Mouse (Mus musculus): ENCODE results near the gene Smarcc2.
"Not testable (repeated sequence)": the region's sequence is repeated elsewhere in the genome, so short reads cannot be mapped to it uniquely, and the experiment has no call there.

Smarcc2 gene

DNA sequence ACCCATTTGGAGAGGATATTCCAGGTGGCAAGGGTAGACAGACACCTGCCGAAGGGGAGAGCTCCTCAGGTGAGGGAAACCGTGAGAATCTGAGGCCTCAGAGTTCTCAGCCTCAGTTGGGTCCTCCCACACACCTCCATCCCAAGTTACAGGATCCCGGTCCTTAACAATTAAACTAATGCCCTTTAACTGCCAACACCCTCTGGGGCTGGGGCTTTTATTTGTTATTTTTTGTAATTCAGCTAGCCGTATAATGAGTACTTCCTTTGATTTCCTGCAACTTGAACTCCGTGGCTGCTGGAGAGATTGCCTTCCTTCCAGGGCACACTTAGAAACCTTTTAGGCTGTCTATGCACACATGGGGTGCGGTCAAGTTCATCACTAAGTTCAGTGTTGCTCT lies 14.7 kb upstream of the Smarcc2 start:
- DNase-seq = no peak

DNA sequence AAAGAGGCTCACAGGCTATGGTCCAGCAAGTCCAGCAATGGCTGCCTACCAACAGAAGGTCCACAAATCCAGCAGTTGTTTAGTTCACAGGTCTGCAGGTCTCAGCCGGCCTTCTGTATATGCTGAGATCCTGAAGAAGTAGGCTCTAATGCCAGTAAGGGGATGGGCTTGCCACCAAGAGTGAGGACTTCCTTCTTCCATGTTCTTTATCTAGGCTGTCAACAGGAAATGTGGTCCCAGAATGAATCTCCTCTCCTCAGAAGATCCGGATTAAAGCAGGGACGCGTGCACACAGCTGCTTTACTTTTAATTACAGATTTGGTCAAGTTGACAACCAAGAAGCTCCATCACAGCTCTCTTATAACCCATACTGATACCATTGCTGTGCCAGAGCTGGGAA lies 13.6 kb upstream of the Smarcc2 start:
- peak; percentile 15 for DNase-seq

DNA sequence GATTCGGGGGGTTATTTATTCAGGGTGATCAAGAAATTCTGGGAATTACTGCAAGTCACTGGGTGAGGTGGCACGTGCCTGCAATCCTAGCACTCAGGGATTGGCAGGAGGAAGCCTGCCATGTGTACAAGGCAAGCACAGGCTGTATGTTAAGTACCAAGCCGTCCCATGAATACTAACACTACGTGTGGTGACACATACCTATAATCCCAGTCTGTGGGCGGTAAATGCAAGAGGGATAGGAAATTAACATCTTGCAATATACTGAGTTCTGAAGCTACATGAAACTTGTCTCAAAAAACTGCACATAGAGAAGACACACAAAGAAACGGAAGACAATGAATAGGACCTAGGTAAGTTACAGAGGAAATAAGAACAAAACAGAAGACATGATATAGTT lies 8.0 kb upstream of the Smarcc2 start:
- no peak for DNase-seq

DNA sequence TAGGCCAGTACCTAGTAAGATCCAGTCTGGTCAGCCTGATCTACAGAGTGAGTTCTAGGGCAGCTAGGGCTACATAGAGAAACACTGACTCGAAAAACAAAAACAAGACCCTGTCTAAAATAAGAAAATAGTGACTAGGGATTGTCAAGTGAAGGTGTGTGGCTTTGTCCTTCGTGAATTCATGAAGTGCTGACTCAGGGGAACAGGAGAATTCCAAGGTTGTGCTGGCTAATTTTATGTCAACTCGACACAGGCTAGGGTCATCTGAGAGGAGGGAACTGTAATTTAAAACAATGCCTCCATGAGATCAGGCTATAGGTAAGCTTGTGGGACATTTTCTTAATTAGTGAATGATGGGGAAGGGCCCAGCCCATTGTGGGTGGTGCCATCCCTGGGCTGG lies 4.6 kb upstream of the Smarcc2 start:
- no peak for DNase-seq

DNA sequence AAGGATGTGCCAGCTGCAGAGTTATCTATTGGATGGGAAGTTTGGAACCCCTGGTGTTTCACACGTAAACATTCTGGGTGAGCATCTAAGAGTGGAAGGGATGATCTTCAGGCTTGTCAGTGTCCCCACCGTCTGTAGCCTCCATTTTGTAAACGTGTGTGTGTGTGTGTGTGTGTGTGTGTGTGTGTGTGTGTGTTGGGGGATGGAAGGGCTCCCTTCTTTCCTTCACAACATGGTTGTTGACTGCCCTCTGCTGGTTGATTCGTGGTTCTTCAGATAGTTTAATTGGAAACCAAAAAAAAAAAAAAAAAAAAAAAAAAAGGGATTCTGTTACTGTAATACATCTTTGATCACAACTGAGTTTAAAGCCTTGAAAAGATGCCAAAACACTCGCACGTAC lies 3.8 kb upstream of the Smarcc2 start:
- DNase-seq = peak; percentile 83

DNA sequence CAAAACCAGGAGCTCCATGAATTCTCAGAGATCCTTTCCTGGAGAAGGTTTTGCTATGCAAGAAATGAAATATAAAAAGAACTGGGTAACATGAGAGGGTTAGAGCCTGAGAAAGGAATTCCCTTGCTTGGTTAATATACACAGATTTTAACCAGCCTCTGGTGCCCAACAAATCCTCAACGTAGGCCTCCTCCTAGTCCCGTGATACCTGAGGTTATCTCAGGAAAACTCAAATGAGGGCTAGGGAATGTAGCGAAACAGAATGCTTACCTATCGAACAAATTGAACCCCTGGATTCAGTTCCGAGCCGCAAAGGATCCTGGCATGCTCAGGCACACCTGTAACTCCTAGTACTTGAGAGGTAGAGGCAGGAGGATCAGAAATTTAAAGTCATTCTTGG lies 1.4 kb upstream of the Smarcc2 start:
- peak; percentile 19 for DNase-seq

DNA sequence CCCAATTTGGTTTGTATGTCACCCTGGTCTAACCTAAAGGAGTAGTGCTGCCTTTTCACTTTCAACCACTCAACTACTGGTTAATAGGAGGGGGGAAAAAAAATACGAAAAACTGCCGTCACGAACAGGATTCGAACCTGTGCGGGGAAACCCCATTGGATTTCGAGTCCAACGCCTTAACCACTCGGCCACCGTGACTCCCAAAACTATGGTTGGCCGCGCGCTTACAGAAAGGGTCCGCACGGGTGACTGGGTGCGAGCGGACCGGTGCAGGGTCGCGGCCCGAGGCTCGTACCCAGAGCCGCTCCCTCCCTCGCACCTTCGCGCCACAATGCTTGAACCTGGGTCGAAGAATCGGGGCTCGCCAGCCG lies 715 bp upstream of the Smarcc2 start:
- peak; percentile 94 for DNase-seq

DNA sequence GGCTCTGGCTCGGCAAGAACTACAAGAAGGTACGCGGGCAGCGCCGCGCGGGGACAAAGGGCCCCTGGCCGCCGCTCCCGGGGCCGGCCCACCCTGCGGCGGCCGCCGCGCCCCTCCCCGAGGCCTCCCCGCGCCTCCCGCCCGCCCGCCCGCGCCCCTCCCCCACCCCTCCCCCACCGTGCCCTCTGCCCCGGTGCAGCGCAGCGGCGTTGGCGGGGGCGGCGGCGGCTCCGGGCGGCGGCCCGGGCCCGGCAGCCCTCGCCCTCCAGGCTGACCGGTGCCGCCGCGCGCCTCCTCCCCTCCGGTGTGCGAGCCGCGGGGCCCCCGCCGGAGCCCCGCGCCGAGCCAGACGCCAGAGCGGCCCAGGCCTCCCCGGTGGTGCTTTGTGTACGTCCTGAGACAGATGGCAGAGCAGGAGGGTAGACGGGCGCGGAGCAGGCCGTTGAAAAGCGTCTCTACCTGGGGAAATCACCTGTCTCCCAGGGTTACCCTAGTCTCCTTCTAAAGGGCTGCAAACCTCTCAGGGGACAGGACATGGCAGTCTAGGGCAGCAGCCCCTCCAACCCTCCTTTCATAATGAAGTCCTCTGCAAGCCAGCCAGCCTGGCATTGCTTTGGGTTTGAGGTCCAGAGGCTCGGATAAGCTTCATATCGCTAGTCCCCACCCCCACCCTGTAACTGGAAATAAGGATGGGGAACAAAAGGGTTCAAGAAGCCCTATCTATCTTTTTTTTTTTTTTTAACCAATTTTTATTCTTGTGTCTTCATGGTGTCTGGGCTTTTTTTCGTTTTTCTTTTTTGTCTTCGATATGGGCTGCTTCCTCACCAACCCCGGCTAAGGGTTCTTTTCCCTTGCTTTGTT lies 591 bp downstream of the Smarcc2 start:
- DNase-seq = peak; percentile 62

DNA sequence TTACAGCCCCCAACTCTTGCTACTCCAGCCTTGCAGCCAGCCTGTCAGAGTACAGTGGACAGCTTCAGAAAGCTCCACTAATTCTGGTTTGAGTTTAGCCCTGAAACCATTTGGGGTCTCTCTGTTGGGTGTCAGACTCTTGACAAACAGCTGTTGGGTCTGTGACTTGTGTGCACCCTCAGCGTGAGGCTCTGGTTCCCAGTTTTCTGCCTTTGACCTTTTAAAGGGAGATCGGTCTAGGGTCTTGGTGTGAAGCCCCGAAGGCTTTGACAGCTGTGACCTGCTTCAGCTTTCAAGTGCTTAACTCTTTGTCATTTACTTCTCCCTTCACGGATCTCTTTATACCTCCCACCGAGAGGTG lies 1.2 kb downstream of the Smarcc2 start:
- DNase-seq = no peak

DNA sequence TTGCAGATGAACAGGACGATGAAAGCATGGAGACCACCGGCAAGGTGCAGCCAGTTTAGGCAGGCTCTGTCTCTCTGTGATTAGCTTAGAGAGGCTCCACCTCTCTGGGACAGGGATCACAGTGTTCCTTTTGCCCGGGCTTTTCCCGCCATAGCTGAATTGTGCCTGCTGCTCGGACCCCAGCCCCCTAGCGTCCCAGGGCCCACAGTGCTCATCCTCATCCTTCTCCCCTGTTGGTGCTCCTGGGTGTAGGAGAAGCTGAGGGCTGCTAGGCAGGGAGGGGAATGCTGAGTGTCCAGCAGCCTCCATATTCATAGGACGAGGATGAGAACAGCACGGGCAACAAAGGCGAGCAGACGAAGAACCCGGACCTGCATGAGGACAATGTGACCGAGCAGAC lies 15.3 kb downstream of the Smarcc2 start:
- DNase-seq = no peak

DNA sequence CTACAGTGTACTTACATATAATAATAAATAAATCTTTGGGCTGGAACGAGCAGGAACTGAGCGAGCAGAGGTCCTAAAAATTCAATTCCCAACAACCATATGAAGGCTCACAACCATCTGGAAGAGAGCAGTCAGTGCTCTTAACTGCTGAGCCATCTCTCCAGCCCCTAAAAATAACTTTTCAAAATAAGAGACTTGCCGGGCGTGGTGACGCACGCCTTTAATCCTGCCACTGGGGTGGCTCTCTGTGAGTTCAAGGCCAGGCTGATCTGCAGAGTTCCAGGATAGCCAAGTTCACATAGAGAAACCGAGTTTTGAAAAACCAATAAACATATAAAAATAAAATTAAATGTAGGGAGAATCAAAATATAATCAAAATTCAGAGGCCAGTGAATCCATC lies 27.3 kb downstream of the Smarcc2 start:
- no peak for DNase-seq

DNA sequence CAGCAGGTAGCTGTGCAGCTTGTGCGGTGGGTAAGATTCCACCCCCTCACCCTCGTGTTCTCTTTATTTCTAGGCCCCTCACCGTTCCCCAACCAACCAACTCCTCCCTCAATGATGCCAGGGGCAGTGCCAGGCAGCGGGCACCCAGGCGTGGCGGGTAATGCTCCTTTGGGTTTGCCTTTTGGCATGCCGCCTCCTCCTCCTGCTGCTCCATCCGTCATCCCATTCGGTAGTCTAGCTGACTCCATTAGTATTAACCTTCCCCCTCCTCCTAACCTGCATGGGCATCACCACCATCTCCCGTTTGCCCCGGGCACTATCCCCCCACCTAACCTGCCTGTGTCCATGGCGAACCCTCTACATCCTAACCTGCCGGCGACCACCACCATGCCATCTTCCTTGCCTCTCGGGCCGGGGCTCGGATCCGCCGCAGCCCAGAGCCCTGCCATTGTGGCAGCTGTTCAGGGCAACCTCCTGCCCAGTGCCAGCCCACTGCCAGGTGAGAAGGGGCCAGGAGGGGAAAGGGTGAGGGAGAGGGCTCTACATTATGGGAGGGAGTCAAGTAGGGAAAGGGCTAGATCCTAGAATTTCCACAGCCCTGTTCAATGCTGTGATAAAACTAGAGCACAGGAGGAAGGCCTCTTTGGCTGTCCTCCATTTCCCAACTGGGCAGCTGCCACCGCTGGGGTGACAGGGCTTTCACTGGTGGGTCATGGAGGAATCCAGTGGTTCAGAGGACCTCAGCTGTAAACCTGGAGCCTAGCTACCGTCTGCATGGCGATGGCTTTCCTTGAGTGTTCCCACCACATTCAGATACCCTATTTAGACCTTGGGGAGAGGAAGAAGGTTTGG lies 29.0 kb downstream of the Smarcc2 start:
- DNase-seq = no peak

DNA sequence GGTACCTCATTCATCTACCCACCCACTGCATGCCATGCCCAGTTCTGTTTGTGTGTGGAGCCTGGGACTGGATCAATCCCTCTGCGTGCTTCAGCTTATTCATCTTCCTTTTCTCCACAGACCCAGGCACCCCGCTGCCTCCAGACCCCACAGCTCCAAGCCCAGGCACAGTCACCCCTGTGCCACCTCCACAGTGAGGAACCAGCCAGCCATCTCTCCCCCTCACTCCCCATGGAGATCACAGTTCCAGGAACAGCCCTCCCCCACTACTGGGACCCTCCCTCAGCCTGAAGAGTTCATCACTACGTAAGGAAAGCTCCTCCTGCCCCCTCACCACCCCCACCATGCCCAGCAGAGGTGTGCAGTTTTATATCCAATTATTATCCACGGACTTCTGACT lies 29.7 kb downstream of the Smarcc2 start:
- no peak for DNase-seq

DNA sequence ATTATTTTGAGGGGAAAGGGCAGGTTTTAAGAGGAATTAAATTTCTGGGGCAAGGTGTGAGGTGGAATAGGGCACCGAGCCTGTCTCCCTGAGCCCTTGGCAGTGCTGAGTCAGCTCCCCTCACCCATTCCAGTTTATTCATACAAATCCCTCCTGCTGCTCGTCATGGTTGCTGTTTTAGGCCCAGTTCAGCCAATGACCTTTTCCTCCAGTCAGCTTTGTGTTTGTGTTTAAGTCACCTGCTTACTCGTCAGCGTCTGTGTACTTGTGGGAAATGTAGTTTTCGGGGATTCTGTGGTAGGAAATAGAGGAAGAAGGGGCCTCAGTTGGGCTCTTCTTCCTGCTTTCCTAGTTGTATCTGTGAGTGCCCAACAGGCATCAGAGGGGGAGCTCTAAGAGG lies 30.3 kb downstream of the Smarcc2 start:
- no peak for DNase-seq

DNA sequence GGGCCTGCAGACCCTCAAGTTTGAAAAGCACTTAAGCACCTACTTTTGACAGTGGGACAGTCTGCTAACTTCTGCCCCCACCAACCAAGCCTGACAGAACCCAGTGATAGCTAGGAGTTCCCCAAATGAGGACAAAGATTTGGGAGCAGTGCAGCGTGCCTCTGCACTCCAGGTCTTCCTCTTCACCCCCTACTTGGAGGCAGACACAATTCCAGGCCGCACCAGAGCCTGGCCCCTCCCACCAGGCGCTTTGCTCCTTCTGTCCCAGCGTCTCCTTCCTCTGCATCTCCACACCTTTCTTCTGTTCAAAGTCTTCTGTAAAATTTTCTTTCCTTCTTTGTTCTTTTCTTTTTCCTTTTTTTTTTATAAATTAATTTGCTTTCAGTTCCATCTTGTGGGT lies 30.7 kb downstream of the Smarcc2 start:
- no peak for DNase-seq

DNA sequence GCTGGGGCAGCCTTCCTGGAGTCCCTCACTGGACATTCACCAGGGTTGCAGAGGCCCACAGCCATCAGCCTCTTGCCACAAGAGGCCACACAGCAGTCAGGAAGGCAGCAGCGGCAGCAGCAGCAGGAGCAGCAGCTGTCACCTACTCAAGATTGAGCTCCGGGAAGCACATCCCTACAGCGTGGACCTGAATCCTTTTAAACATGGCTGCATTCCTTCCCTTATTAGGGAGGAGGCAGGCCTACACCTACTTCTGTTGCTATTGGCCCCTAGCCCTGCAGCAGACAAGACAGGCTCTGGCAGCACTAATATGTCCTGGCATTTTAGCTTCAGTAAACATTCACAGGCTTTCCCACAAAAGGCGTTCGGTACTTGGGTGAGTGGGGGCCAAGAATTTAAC lies 31.2 kb downstream of the Smarcc2 start:
- peak; percentile 41 for DNase-seq

DNA sequence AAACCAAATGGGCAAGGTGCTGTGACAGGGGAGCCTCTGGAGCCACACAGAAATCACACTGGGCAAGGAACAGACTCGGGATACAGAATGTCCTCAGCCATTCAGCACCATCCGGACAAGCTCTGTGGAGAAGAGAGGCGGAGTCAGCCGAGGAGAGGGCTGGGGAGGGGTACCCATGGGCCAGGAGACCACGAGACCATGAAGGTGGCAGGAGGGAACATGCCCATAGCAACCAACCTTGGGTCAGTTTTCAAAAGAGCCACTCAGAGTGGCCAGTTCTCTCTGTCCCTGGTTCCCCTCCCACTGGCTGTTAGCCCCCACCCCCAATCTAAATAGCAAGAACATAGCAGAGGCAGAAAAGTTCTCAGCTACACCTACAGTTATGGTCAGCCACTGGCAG lies 31.9 kb downstream of the Smarcc2 start:
- DNase-seq = no peak

DNA sequence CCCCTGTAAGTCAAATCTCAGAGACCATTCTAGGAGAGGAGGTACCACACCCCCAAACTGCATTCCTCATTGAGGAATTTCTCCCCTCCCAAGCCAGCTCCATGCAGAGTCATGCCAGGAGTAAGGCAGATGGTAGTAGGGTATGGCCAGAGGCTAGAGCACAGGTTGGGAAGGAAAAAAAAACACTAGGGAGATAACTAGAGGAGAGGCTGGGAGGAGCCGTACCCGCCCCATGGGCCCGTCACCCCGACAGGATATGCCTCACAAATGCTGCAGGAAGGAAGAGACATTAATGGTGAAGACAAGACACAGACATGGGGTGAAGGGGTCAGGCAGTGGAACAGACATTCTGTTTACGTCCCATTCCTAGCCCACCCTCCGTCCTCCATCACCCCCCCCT lies 32.4 kb downstream of the Smarcc2 start:
- DNase-seq = peak; percentile 68

DNA sequence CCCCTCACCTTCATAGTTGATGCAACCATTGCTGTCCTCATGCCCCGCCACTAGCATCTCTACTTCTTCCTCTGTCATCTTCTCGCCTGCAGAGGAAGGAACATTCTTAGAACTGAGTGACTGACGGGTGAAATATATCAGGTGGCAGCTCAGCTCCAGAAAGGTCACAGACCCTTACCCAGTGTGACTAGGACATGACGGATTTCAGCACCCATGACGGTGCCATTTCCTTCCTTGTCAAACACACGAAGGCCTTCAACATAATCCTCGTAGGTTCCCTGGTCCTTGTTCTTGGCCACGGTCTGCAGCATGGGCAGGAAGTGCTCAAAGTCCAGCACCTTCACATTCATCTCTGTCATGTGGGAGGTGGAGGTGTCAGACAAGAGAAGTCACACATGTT lies 33.0 kb downstream of the Smarcc2 start:
- DNase-seq = not testable (repeated sequence)

DNA sequence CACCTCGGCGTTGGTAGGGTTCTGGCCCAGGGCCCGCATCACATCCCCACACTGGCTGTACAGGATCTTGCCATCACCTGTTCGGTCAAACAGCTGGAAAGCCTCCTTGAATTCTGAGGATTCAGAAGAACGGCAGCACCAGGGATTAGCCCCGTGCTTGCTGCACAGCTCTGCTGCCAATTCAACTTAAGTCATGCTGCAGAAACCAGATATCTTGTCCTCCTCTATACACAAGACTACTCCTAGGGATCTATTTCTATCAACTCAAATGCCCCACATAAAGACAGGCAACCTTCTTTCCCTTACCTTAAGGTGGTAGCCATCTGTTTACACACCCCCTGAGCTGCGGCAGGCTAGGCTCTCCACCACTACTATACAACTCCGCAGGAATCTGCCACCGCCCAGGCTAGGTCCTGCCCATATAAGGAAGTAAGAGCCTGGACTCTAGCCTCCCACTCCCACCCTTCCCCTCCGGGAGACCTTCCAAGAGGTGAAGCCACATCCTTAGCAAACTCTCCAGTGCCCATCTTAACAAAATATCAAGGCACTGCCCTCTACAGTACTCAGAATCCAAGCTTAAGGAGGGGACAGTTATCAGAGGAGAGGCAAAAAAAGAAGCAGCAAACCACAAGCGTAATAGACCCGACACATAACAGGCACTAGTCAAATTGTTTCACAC lies 33.7 kb downstream of the Smarcc2 start:
- DNase-seq = peak; percentile 83

DNA sequence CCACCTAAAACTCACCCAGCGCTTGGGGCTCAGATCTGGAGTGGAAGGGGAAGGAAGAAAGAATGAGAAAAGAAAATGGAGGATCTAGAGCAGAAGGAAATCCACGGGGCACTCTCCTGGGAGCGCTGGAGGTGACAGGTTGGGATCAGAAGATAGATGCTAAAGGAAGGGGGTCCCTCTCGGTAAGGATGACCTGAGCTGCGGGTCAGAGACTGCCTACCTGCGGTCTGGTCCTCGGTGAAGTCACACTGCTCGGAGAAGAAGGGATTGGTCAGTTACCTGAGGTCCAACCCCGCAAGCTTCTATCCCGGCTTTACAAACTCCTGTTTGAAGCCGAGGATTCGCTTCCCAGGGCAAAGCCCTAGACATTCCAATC lies 34.3 kb downstream of the Smarcc2 start:
- DNase-seq = no peak

DNA sequence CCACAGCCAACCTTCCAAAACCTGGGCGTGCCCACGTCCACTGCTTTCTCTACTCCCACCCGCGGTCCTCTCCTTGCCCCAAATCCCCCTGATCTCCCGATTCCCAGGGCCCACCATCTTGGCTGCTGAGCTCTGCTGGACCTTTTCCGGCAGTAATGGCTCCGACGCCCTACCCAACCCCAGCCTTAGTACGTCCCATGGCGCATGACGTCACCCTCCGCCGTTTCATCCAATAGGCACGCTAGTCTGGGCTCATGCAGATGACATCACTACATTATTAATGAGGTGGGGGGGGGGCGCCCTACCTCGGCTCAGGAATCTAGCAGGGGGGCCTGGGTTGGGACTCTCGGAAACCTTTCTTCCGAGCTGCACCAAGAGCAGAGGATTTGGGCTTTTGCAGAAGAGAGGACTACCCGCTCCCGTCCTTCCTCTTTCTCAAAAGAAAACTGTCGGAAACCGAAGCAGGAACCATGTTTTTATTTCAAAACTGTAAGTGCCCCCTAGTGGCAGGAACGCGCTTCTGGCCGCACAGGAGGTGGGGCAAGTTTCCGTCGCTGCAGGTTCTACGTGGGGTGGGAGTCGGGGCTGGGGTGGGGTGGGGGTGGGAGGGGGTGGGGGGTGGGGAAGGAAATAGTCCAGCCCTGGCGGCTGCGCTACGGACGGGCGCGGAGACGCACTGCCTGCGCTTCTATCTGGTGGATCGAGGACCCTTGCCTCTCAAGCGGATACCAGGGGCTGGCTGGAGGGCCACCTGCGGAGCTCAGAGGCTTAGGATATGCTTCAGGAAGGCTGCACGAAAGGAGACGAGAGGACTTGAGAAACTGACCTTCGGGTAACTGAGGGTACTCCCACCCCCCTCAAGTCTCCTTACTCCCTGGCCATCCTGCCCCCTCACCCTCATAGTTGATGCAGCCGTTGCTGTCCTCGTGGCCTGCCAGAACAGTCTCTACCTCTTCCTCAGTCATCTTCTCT lies 34.9 kb downstream of the Smarcc2 start, which contains the start of gene Myl6:
Gene Myl6 (minus strand): TSS at position 451 of the 972 bp plus-strand sequence.
- peak; percentile 100 for DNase-seq

Data from kidney, postnatal 10 days (tissue).